Mouse (Mus musculus) urinary bladder, adult 2 months (tissue): Measurements from ENCODE around the gene Zfyve28. TPM values are rescaled to one million over a fixed set of nuclear protein-coding genes. Genes with fewer than 3 reads are reported as not detected.
A peak's percentile ranks its signal among the peaks of the same experiment; 100 is the strongest.

Experiments used
- DNase-seq: peaks from one replicate; pipeline ENCODE4 v3.0.0; 2022; ENCODE audit warnings: low spot score
- polyA plus RNA-seq: library from polyadenylated mRNA; depleted of rRNA; stranded (reverse); fragments of >200 nt; gene quantifications from 2 replicates; pipeline ENCODE4 v1.2.3, GENCODE M21; 2012; rRNA removed

Zfyve28 gene
- 3.8 and 4.1 TPM in 2 replicates for polyA plus RNA-seq

- peak; percentile 50 for DNase-seq
Measured at GRCm38 (mm10) chr5:34288154-34288716, at the start of gene Zfyve28, which contains the start of gene Cfap99. TSS of gene Zfyve28 (minus strand) at chr5:34288449. TSS of gene Cfap99 (plus strand) at chr5:34288600.

- DNase-seq: peak; percentile 53
Measured at GRCm38 (mm10) chr5:34336775-34337450, 48.7 kb upstream of the Zfyve28 start.

- peak; percentile 92 for DNase-seq
Measured at GRCm38 (mm10) chr5:34336097-34336774, 48.0 kb upstream of the Zfyve28 start, which contains the start of gene Rnf4. TSS of gene Rnf4 (plus strand) at chr5:34336289.

GRCm38 (mm10) chr5:34335539-34336096, 47.4 kb upstream of the Zfyve28 start:
- DNase-seq: no peak

- no peak for DNase-seq
Measured at GRCm38 (mm10) chr5:34334081-34334480, 45.8 kb upstream of the Zfyve28 start.

- no peak for DNase-seq
Measured at GRCm38 (mm10) chr5:34330136-34330535, 41.9 kb upstream of the Zfyve28 start.

- no peak for DNase-seq
Measured at GRCm38 (mm10) chr5:34326875-34327576, 38.8 kb upstream of the Zfyve28 start.

- DNase-seq: no peak
Measured at GRCm38 (mm10) chr5:34326249-34326691, 38.0 kb upstream of the Zfyve28 start.

- no peak for DNase-seq
Measured at GRCm38 (mm10) chr5:34325286-34325685, 37.0 kb upstream of the Zfyve28 start.

GRCm38 (mm10) chr5:34321236-34321635, 33.0 kb upstream of the Zfyve28 start:
- no peak for DNase-seq

- DNase-seq: no peak
Measured at GRCm38 (mm10) chr5:34319491-34320034, 31.3 kb upstream of the Zfyve28 start.

- DNase-seq: no peak
Measured at GRCm38 (mm10) chr5:34309016-34309415, 20.8 kb upstream of the Zfyve28 start.

GRCm38 (mm10) chr5:34302377-34302776, 14.1 kb upstream of the Zfyve28 start:
- DNase-seq: no peak

- DNase-seq: no peak
Measured at GRCm38 (mm10) chr5:34298937-34299535, 10.8 kb upstream of the Zfyve28 start.

- DNase-seq: no peak
Measured at GRCm38 (mm10) chr5:34298061-34298460, 9.8 kb upstream of the Zfyve28 start.

GRCm38 (mm10) chr5:34295141-34295540, 6.9 kb upstream of the Zfyve28 start:
- DNase-seq: no peak

GRCm38 (mm10) chr5:34294696-34295095, 6.4 kb upstream of the Zfyve28 start:
- no peak for DNase-seq

GRCm38 (mm10) chr5:34293363-34293762, 5.1 kb upstream of the Zfyve28 start:
- no peak for DNase-seq

GRCm38 (mm10) chr5:34289286-34289685, 1.0 kb upstream of the Zfyve28 start:
- no peak for DNase-seq

- DNase-seq: no peak
Measured at GRCm38 (mm10) chr5:34287838-34288145, 457 bp downstream of the Zfyve28 start.
